Mouse (Mus musculus): Measurements from ENCODE around the gene Cdk12.

Gene Cdk12

DNA sequence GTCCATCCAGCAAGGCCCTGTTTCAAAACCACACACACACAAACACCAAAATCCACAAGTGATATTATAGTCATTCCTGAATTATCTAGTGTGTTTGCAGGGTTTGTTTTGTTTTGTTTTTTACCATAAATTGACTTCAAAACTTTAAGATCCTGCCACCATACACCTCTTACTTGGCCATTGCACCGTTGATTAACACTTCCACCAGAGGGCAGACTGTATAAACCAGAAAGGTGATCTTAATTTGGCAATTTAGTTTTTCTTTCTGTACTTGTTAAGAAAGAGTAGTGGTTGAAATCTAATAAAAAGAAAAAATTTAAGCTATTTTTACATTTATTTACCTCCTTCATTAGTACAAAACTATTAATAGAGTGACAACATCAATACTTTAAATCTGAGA is 44.5 kb downstream of the Cdk12 start:
- no peak for ATAC-seq (ENCODE audit: insufficient number of reproducible peaks, low FRiP score, low TSS enrichment)

DNA sequence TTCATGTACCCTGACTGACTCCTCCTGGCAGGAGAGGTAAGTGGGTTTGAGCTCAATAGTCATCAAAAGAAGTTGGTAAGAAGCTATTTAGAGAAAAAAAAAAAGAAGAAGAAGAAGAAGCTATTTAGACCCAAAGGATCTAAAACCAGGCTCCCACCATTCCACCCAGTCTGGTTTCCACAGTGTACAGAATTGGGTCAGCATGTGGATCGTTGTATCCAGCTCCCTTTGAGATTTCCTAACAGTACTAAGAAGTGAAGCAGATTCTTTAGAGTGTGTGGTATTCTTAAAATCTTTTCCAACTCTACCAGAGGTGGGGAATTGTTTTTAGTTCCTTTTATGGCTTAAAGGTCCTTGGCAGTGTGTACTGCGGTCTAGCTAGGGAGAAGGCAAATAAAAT is 50.9 kb downstream of the Cdk12 start:
- ATAC-seq (ENCODE audit: insufficient number of reproducible peaks, low FRiP score, low TSS enrichment), result no peak

- no peak for ATAC-seq (ENCODE audit: insufficient number of reproducible peaks, low FRiP score, low TSS enrichment)
Observed at GRCm38 (mm10) chr11:98260706-98261479, 58.0 kb downstream of the Cdk12 start.

- ATAC-seq (ENCODE audit: insufficient number of reproducible peaks, low FRiP score, low TSS enrichment), result peak; percentile 68; the same call in 1 of the 2 replicates
Observed at GRCm38 (mm10) chr11:98265039-98265438, 62.2 kb downstream of the Cdk12 start.

DNA sequence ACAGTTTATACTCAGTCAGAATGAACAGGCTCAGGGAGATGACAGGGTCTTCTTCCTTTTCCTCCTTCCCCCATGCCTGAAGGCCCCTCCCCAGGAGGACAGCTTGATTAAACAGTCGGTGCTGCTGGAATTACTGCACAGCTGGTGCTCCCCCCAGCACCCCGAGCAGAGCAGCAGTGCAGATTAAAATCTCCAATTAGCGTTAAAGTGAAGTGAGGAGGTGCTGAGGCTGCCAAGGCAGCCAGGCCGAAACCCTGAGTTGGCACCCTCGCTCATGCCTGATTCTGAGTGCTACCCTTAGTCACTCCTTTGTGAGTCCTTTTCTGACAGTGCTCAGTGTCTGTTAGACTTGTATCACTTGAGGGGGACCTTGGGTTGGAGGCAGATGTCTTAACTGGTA is 63.0 kb downstream of the Cdk12 start:
- no peak for ATAC-seq (ENCODE audit: insufficient number of reproducible peaks, low FRiP score, low TSS enrichment)

DNA sequence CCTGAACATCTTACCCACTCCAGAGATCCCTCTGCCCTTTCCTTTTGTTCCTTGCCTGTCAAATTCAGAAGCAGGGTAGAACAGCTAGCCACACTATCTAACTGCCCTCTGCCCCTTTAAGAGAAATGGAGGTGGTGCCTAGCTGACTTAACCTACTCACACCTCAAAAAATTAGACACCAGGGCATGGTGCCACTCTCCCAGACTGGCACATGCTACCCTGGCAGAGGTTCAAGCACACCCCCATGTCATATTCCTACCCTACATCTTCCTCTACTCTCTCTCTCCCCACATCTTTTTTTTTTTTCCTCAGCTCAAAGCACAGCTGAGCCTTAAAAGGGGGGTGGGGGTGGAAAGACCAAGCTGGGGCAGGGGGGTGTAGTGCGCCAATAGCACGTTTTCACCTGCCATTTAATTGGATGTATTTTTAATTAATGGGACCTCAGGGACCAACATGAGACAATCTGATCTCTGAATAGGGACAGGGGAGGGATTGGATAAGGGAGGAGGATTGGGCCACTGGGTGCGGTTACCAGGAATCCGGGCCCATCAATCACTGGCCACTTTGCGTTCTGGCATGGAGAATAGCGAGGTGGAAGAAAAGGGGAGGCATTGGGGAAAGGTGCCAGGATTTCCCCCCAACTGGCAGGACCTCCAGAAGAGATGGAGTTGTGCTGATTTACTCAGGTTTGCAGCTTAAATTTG is 64.0 kb downstream of the Cdk12 start:
- no peak for ATAC-seq (ENCODE audit: insufficient number of reproducible peaks, low FRiP score, low TSS enrichment)

GRCm38 (mm10) chr11:98270066-98270465 is 67.2 kb downstream of the Cdk12 start:
- no peak for ATAC-seq (ENCODE audit: insufficient number of reproducible peaks, low FRiP score, low TSS enrichment)

- ATAC-seq (ENCODE audit: insufficient number of reproducible peaks, low FRiP score, low TSS enrichment), result no peak
Observed at GRCm38 (mm10) chr11:98270466-98270865, 67.6 kb downstream of the Cdk12 start.

GRCm38 (mm10) chr11:98283740-98284139 is 80.9 kb downstream of the Cdk12 start:
- ATAC-seq (ENCODE audit: insufficient number of reproducible peaks, low FRiP score, low TSS enrichment), result no peak

DNA sequence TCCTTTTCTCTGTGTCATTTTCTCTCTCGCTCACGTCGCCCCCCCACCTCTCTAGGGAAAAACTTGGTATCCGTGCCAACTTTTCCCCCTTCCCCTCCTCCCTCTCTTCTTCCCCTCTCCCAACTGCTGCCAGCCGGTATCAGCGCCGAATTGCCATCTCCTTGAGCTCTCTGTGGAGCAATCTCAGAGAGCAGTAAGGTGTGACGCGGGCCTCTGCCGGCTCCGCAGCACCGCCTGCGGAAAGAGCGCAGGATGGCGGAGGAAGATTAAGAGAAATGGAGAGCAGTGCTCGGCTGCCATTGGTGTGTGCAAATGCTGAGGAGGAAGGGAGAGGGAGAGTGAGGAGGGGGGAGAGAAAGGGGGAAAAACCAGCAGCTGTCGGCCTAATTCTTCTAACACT is 81.4 kb downstream of the Cdk12 start:
- ATAC-seq (ENCODE audit: insufficient number of reproducible peaks, low FRiP score, low TSS enrichment), result no peak; the same call in 1 of the 2 replicates

GRCm38 (mm10) chr11:98285368-98285767 is 82.5 kb downstream of the Cdk12 start:
- no peak for ATAC-seq (ENCODE audit: insufficient number of reproducible peaks, low FRiP score, low TSS enrichment)

DNA sequence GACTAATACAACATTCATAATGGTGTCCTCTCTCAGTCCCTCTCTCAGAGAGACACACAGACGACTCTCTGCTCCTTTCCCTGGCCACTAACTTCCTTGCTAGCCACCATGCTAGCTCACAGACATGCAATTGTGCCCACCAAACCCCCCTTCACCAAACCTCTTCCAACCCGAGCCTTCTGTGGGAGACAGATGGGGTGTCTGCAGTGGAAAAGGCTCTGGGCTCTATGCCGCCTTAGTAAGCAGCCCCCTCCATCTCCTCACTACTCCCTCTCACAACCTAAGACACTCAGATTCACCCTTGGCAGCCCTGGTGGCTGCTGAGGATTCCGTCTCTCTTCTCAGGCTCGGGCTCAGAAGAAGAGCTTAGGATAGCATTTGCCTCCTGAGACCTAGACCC is 84.7 kb downstream of the Cdk12 start:
- ATAC-seq (ENCODE audit: insufficient number of reproducible peaks, low FRiP score, low TSS enrichment), result no peak

- no peak for ATAC-seq (ENCODE audit: insufficient number of reproducible peaks, low FRiP score, low TSS enrichment)
Observed at GRCm38 (mm10) chr11:98287961-98288360, 85.1 kb downstream of the Cdk12 start.

GRCm38 (mm10) chr11:98289873-98290272 is 87.0 kb downstream of the Cdk12 start:
- no peak for ATAC-seq (ENCODE audit: insufficient number of reproducible peaks, low FRiP score, low TSS enrichment)

DNA sequence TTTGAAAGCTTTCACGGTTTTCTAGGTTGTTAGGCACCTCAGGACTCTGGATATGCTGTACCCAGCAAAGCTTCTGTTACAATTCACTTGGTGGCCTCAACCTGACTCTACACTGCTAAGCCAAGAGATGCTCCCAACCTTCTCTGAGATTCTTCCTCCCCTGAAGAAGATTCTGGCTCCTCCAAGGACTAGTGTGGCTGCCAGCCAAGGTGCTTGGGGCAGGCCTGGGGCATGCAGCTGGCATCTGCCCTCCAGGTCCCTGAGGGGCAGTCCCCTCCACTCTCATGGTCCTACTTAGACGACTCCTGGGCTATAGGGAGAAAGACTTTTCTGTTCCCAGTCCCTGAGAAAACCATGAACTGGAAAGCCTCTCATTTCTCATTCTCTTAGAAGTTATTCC is 88.0 kb downstream of the Cdk12 start:
- no peak for ATAC-seq (ENCODE audit: insufficient number of reproducible peaks, low FRiP score, low TSS enrichment)

DNA sequence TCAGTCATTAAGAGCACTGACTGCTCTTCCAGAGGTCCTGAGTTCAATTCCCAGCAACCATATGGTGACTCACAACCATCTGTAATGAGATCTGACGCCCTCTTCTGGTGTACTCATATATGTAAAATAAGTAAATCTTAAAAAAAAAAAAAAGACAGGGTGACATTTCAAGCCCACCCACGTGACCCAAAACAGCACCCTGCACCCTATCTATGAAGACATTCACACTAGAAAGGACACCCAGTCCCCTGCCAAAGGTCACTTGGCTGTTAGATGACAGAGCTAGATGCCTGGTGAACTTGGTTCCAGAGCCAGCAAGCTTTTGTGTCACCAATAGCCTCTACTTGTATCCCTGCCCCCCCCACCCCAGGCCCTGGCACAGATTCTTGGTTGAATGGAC is 90.2 kb downstream of the Cdk12 start:
- ATAC-seq (ENCODE audit: insufficient number of reproducible peaks, low FRiP score, low TSS enrichment), result no peak

DNA sequence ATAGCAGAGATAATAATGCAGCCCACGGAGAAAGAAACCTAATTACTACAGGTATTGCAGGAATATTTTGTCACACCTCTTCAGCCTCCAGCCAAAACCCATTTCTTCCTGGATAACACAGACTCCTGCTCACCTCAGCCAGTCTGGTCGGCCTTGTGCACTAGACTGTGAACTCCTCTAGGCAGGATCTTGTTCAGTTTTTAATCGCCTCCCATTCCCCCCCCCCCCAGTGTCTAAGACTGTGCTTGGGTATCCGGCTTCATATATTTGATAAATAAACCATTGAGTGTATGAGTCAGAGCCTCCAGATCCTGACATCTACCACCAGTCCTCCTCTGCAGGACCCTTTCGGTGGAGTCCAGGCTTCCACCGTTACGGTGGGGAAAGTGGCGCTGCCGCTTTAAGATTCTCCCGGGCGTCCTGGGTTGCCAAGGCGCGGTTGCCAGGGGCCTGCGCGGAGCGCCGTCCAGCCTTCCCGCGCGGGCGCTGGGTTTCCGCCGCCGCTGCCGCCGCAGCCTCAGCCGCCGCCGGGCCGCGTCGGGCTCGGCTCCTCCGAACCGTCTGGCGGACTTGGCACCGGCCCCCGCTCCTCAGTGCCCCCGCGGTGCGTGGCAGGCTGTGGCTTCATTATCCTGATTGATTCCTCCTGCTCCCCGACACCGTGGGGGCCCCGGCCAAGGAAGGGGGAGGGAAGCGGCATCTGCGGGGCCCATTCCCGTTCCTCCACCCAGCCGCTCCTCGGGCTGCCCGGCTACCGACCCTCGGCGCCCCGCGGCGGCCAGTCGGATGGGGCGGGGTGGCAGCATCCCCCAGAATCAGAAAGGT is 91.5 kb downstream of the Cdk12 start:
- ATAC-seq (ENCODE audit: insufficient number of reproducible peaks, low FRiP score, low TSS enrichment), result peak; percentile 79; the same call in 1 of the 2 replicates

GRCm38 (mm10) chr11:98295013-98295585 is 92.2 kb downstream of the Cdk12 start:
- ATAC-seq (ENCODE audit: insufficient number of reproducible peaks, low FRiP score, low TSS enrichment), result peak; percentile 24; the same call in 1 of the 2 replicates

DNA sequence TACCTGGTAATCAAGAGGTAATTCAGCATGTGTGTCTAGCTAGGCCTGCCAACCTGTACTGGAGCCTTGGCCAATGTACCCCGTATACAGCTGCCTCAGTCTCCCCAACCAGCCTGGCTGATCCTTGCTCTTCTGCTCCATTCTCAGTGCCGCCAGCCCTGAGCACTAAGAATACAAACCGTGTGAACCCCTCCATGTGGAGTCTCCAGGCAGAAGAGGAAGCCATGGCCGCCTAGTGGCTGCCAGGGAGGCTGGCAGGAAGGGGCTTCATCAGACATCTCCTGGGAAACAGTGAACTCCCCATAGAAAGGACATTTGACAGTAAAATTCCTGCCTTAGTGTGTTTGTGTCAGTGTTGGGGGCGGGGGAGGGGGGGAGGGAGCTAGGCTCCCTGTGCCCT is 93.4 kb downstream of the Cdk12 start:
- no peak for ATAC-seq (ENCODE audit: insufficient number of reproducible peaks, low FRiP score, low TSS enrichment)

DNA sequence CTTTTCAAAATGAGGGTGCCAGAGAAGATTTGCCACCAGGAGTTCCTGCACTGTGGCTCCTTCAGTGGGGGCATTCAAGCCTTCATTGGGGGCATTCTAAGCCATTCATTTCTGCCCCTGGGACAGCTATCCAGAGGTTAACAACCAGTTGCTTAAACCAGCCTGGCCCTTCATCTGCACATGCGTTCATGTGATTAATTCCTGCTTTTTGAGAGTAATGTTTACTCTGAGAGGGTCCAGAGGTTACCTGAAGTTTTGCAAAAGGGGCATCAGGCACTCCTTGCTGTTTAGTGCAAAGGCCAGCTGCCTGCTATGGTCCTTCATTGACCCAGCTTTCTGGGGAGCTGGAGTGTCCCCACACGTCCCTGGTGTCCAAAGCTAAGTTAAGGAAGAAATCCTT is 94.1 kb downstream of the Cdk12 start:
- ATAC-seq (ENCODE audit: insufficient number of reproducible peaks, low FRiP score, low TSS enrichment), result no peak

DNA sequence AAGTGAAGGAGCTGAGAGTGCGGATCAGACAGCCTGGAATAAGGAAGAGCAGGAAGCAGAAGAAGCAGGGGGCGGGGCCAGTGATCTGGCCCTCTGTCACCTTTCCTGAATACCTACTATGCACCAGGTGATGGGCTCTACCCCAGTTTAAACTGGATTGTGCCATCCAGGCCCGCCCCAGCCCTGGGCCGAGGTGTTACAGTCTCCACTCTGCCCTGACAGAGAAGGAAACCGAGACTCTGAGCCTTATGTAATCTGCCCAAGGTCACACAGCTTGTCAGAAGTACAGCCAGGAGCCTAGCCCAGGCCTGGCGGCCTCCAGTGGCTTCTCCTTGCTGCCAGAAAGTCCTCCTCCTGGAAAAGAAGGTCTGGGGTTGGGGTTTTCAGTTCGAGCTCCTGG is 94.9 kb downstream of the Cdk12 start:
- ATAC-seq (ENCODE audit: insufficient number of reproducible peaks, low FRiP score, low TSS enrichment), result no peak

All from cerebellum, adult (tissue).